Mouse (Mus musculus) embryonic facial prominence, embryonic 11.5 days (tissue): Measurements from ENCODE around the gene Glis1. TPM values are rescaled to one million over a fixed set of nuclear protein-coding genes. Genes with fewer than 3 reads are reported as not detected.
A peak's percentile ranks its signal among the peaks of the same experiment; 100 is the strongest.

Source experiments
- ATAC-seq: fragments of 200-750 bp; cut with Nextera tagmentation; replicated peaks from 2 replicates; pipeline ENCODE4 v1.8.0; 2017; ENCODE audit warnings: low read depth; ENCODE audit not compliant: insufficient number of reproducible peaks, low FRiP score, low TSS enrichment
- DNase-seq: peaks from one replicate; pipeline ENCODE4 v3.0.0-alpha.2; 2015; ENCODE audit warnings: low spot score
- H3K27ac ChIP-seq: fragments of 300-500 bp; sonication (generic); replicated peaks from 2 replicates; pipeline ENCODE4 v1.5.1; 2014; ENCODE audit warnings: mild to moderate bottlenecking, low read depth, low read length, control low read depth
- H3K27me3 ChIP-seq: fragments of 300-500 bp; sonication (generic); 2 replicates; pipeline ENCODE4 v1.6.1; 2014; ENCODE audit warnings: mild to moderate bottlenecking, low read length, moderate library complexity, mixed read lengths; ENCODE audit not compliant: control insufficient read depth, insufficient read depth
- H3K36me3 ChIP-seq: fragments of 300-500 bp; sonication (generic); replicated peaks from 2 replicates; pipeline ENCODE4 v1.6.1; 2014; ENCODE audit warnings: low read depth, mild to moderate bottlenecking, low read length, moderate library complexity, mixed read lengths; ENCODE audit not compliant: control insufficient read depth, insufficient read depth
- H3K4me1 ChIP-seq: fragments of 300-500 bp; sonication (generic); 2 replicates; pipeline ENCODE4 v1.6.1; 2014; ENCODE audit warnings: low read length, mixed read lengths; ENCODE audit not compliant: control insufficient read depth, insufficient read depth
- H3K4me2 ChIP-seq: fragments of 300-500 bp; sonication (generic); 2 replicates; pipeline ENCODE4 v1.6.1; 2014; ENCODE audit warnings: low read depth, mild to moderate bottlenecking, control low read depth, low read length, moderate library complexity
- H3K4me3 ChIP-seq: fragments of 300-500 bp; sonication (generic); 2 replicates; pipeline ENCODE4 v1.5.1; 2014; ENCODE audit warnings: low read depth, low read length, control low read depth
- H3K9ac ChIP-seq: fragments of 300-500 bp; sonication (generic); replicated peaks from 2 replicates; pipeline ENCODE4 v1.6.1; 2014; ENCODE audit warnings: mild to moderate bottlenecking, control low read depth, low read length
- H3K9me3 ChIP-seq: fragments of 300-500 bp; sonication (generic); replicated peaks from 2 replicates; pipeline ENCODE4 v1.6.1; 2016; ENCODE audit warnings: mild to moderate bottlenecking, low read length, inconsistent platforms, mixed read lengths; ENCODE audit not compliant: control insufficient read depth
- WGBS: fragments of 180-500 bp; shearing (Covaris S2); extraction: QIAGEN DNeasy Blood & Tissue Kit; methylation state at CpG from one replicate; pipeline ENCODE4 v1.1.7; 2014; 5-methylcytosine and 5-hydroxymethylcytosine counted together
- polyA plus RNA-seq: library from polyadenylated mRNA; unstranded; fragments of >200 nt; fragmentation: Nextera tagmentation; extraction: Ambion mirVana; gene quantifications from 2 replicates; pipeline ENCODE4 v1.2.1, GENCODE M21; 2014

Gene Glis1
- polyA plus RNA-seq, 1 experiment from 2014 or later = 7.7 TPM

DNA sequence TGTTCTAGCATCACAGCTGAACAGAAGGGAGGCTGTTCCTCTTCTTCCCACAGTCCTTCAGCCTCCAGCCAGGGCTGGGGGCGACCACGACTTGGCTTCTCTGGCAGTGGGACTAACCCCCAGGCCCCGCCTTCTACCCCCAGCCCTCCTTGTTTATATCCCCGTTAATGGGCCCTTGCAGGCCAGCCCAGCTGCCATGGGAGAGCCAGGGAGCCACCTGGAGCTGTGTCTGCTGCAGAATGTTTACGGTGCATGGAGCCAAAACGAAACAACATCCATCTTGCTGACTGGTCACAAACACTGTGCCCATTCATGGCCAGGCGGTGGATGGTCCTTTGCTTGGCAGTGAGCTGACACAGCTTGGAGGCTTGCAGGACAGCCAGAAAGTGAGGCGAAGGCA lies 112.1 kb downstream of the Glis1 start:
- no peak for DNase-seq
- no peaks in the 10 kb centered on the region for H3K36me3 ChIP-seq
- ATAC-seq = no peak
- H3K4me2 ChIP-seq = no peak overlapping the region
- H3K4me3 ChIP-seq = no peak overlapping the region
- H3K27me3 ChIP-seq = no peaks in the 10 kb centered on the region
- no peak overlapping the region for H3K27ac ChIP-seq
- WGBS = 62% methylated on average over 8 of the region's 8 CpGs
- no peaks in the 10 kb centered on the region for H3K9me3 ChIP-seq
- no peak overlapping the region for H3K9ac ChIP-seq
- peaks cover 3% of the 10 kb centered on the region; the same call in 1 of the 2 replicates for H3K4me1 ChIP-seq

DNA sequence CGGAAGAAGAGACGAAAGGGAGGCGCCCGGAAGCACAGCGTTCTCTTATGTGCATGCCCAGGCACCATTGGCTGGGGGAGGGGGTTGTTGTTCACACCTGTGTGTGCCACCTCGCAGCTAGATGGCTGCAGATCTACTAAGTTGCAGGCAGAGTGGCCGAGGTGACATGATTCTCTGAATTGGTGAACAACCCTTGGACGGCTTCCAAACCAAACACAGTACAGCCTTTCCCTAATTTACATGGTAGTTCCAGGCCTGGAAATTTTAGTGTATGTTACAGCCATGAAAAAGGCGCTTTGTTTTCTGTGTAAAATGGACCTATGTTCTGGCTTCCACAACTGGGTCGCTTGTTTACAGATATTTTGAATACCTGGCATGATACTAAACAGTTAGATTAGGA lies 115.7 kb downstream of the Glis1 start:
- WGBS = 89% methylated on average over 10 of the region's 10 CpGs
- ATAC-seq (no peak), DNase-seq (no peak)
- Histone ChIP-seq H3K9me3 (no peaks in the 10 kb centered on the region), H3K27me3 (no peaks in the 10 kb centered on the region), H3K4me3 (no peak overlapping the region), H3K9ac (no peak overlapping the region), H3K4me1 (peaks cover 3% of the 10 kb centered on the region; the same call in 1 of the 2 replicates), H3K4me2 (no peak overlapping the region), H3K36me3 (no peaks in the 10 kb centered on the region), H3K27ac (no peak overlapping the region)

DNA sequence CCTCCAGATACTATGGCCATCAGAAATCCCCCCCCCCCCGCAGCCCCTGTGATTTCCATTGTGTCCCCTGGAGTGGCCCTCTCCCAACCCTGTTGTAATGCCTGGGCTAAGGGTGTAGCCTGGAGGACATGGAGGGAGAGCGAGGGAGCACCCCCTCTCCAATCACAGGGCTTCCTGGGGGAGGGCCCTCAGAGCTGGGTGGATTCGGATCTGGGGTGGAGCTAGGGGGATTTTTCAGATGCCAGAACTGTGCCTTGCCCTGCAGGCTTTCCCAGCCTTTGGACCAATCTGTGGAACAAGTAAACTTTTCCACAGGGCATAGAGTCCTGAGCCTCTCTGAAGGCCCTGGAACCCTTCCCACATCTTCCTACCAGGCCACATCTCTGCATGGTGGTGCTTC lies 116.2 kb downstream of the Glis1 start:
- Histone ChIP-seq H3K36me3 (no peaks in the 10 kb centered on the region), H3K27me3 (no peaks in the 10 kb centered on the region), H3K4me2 (no peak overlapping the region), H3K9ac (no peak overlapping the region), H3K27ac (no peak overlapping the region), H3K4me3 (no peak overlapping the region), H3K9me3 (no peaks in the 10 kb centered on the region), H3K4me1 (peaks cover 3% of the 10 kb centered on the region; the same call in 1 of the 2 replicates)
- DNase-seq = no peak
- no peak; the same call in 1 of the 2 replicates for ATAC-seq
- 69% methylated on average over 3 of the region's 3 CpGs for WGBS

DNA sequence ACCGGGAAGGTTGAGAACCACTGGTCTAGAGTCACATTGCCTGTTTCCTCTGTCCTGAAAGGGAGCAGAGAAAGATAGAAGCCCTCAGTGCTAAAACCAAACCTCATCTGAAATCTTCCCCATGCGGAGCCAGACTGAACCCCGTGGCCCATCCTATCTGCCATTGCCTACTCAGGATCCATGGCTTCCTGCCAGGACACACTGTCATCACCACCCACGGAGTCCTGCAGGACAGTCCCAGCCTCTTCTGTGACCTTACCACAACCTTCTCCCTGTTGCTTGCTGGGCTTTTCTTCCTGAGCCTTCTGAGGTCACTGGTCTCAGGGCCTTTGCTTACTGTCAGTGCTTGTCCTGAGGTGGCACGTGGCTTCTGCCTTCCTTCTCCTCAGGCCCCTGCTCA lies 118.3 kb downstream of the Glis1 start:
- Histone ChIP-seq H3K27ac (no peak overlapping the region), H3K36me3 (no peaks in the 10 kb centered on the region), H3K9me3 (no peaks in the 10 kb centered on the region), H3K4me3 (no peak overlapping the region), H3K4me1 (no peaks in the 10 kb centered on the region; the same call in 1 of the 2 replicates), H3K27me3 (no peaks in the 10 kb centered on the region), H3K9ac (no peak overlapping the region), H3K4me2 (no peak overlapping the region)
- no peak for ATAC-seq
- no peak for DNase-seq
- WGBS = 80% methylated on average over 5 of the region's 5 CpGs

DNA sequence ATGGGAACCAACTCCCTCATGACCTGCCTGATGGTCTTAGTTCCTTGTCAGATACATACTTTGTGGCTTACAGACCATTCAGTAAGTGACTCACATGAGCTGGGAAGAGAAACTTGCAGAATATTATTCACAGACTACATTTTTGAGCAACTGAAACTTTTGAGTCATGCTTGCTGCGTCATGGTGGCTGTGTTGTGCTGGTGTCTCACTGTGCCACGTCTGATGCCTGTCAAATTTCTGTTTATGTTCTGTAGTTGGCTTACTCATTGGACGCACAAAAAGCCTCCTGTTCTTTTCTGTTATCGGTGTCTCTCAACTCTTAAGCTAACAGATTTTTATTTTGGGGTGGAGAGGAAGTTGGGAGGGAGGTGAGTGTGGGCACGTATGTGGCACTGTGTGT lies 119.4 kb downstream of the Glis1 start:
- 72% methylated on average over 5 of the region's 5 CpGs for WGBS
- ATAC-seq (no peak), DNase-seq (no peak)
- H3K4me3 ChIP-seq = no peak overlapping the region
- H3K27me3 ChIP-seq = no peaks in the 10 kb centered on the region
- H3K9ac ChIP-seq = no peak overlapping the region
- H3K4me2 ChIP-seq = no peak overlapping the region
- H3K4me1 ChIP-seq = no peaks in the 10 kb centered on the region; the same call in 1 of the 2 replicates
- no peak overlapping the region for H3K27ac ChIP-seq
- H3K36me3 ChIP-seq = no peaks in the 10 kb centered on the region
- H3K9me3 ChIP-seq = no peaks in the 10 kb centered on the region

DNA sequence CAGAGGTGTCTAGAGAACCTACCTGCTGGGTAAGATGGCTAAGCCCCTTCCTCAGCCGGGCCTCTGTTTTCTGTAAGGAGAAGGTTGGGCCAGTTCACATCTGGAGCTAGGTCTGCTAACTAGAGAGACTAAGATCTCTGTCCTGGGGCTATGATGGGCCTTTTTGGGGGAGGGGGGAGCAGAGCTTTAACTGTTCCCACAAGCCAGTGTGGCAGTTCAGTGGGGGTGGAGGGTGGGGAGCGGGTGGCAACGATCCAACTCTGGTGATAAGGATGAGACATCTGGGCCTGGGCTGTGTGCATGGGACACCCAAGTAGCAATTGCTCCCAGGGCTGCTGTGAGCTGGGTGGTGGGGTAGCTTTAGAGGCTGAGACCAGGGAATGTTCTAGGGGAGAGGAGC lies 124.4 kb downstream of the Glis1 start:
- Histone ChIP-seq H3K4me3 (no peak overlapping the region), H3K4me2 (no peak overlapping the region), H3K27me3 (no peaks in the 10 kb centered on the region), H3K36me3 (no peaks in the 10 kb centered on the region), H3K4me1 (no peaks in the 10 kb centered on the region; the same call in 1 of the 2 replicates), H3K9ac (no peak overlapping the region), H3K9me3 (no peaks in the 10 kb centered on the region), H3K27ac (no peak overlapping the region)
- DNase-seq = peak; percentile 51
- ATAC-seq = no peak
- 63% methylated on average over 3 of the region's 3 CpGs for WGBS

DNA sequence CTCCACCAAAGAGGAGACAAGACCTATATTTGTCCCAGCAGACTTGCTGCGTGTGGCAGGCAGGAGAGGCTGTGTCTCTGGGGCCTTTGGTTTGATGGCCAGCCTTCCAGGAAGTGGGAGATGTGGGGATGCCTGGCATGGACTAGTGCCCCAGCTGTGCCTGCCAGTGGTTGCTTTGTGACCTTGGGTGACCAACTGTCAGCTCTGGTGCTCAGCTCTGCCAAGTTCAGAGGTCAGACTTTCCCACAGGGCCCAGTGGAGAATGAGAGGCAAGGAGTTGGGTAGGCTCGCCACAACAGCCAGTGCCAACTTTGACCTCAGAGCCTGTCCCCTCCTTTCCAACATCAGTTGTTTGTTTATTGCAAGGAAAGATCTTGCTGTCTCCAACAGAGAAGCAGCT lies 126.7 kb downstream of the Glis1 start:
- no peak overlapping the region for H3K4me2 ChIP-seq
- no peaks in the 10 kb centered on the region for H3K27me3 ChIP-seq
- ATAC-seq = no peak
- no peaks in the 10 kb centered on the region for H3K36me3 ChIP-seq
- H3K9me3 ChIP-seq = no peaks in the 10 kb centered on the region
- H3K27ac ChIP-seq = no peak overlapping the region
- 73% methylated on average over 2 of the region's 2 CpGs for WGBS
- H3K4me3 ChIP-seq = no peak overlapping the region
- no peak for DNase-seq
- no peaks in the 10 kb centered on the region for H3K4me1 ChIP-seq
- H3K9ac ChIP-seq = no peak overlapping the region

DNA sequence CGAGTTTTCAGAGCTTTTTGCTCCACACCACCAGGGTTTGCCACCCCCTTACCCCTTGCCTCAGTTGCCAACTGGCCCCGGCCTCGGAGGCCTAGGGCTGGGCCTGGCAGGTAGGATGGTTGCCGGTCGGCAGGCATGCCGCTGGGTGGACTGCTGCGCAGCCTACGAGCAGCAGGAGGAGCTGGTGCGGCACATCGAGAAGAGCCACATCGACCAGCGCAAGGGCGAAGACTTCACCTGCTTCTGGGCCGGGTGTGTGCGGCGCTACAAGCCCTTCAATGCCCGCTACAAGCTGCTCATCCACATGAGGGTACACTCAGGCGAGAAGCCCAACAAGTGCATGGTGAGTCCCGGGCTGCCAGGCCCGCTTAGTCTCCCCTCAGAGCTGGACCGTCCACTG lies 133.8 kb downstream of the Glis1 start:
- Histone ChIP-seq H3K4me1 (peaks cover 11% of the 10 kb centered on the region), H3K36me3 (no peaks in the 10 kb centered on the region), H3K4me3 (no peak overlapping the region), H3K27me3 (no peaks in the 10 kb centered on the region), H3K27ac (no peak overlapping the region), H3K9me3 (no peaks in the 10 kb centered on the region), H3K4me2 (no peak overlapping the region), H3K9ac (no peak overlapping the region)
- 68% methylated on average over 21 of the region's 21 CpGs for WGBS
- ATAC-seq = no peak
- DNase-seq = peak; percentile 26
